Mouse (Mus musculus) MEL (cell line): ENCODE results near the gene Dock3. TPM values are rescaled to one million over a fixed set of nuclear protein-coding genes. Genes with fewer than 3 reads are reported as not detected.

ENCODE experiments used
- DNase-seq: peaks from one replicate; pipeline ENCODE4 v3.0.0; 2011; ENCODE audit warnings: low read depth, low spot score
- H3K27ac ChIP-seq: 2 replicates; pipeline ENCODE4 v1.5.1; 2012; ENCODE audit warnings: low read depth, mild to moderate bottlenecking, control low read depth, low read length, moderate library complexity; ENCODE audit not compliant: control insufficient read depth
- H3K27me3 ChIP-seq, 2 experiments: fragments of 150-350 bp in 1 of 2; sonication (generic) in 1 of 2; 2 replicates each; pipeline ENCODE4 v1.6.1; 2012; ENCODE audit warnings: low read length in 2 of 2, mild to moderate bottlenecking in 2 of 2, improper control_type of control experiment in 1 of 2, moderate library complexity in 1 of 2; ENCODE audit not compliant: insufficient read depth in 2 of 2, control insufficient read depth in 1 of 2
- H3K36me3 ChIP-seq, 2 experiments: 2 replicates each; pipeline ENCODE4 v1.6.1; 2012 to 2014; ENCODE audit warnings: low read length in 2 of 2, improper control_type of control experiment in 1 of 2, inconsistent platforms in 1 of 2, mild to moderate bottlenecking in 1 of 2; ENCODE audit not compliant: insufficient read depth in 2 of 2, control insufficient read depth in 1 of 2
- H3K4me1 ChIP-seq, 2 experiments: fragments of 150-350 bp in 1 of 2; sonication (generic) in 1 of 2; 2 replicates each; pipeline ENCODE4 v1.6.1; 2012; ENCODE audit warnings: low read length in 2 of 2, improper control_type of control experiment in 1 of 2, mild to moderate bottlenecking in 1 of 2; ENCODE audit not compliant: insufficient read depth in 2 of 2, control insufficient read depth in 1 of 2
- H3K4me3 ChIP-seq, 2 experiments: fragments of 150-350 bp in 1 of 2; sonication (generic) in 1 of 2; 2 replicates each; pipeline ENCODE4 v1.5.1; 2012; ENCODE audit warnings: low read depth in 2 of 2, low read length in 2 of 2, mild to moderate bottlenecking in 2 of 2, moderate library complexity in 2 of 2, control low read depth in 1 of 2, improper control_type of control experiment in 1 of 2; ENCODE audit not compliant: control insufficient read depth in 1 of 2, insufficient read depth in 1 of 2
- H3K79me2 ChIP-seq: 2 replicates; pipeline ENCODE4 v1.6.1; 2012; ENCODE audit warnings: mild to moderate bottlenecking, low read length, moderate library complexity; ENCODE audit not compliant: control insufficient read depth, poor library complexity, insufficient read depth
- H3K9ac ChIP-seq: 2 replicates; pipeline ENCODE4 v1.6.1; 2012; ENCODE audit warnings: low read depth, mild to moderate bottlenecking, control low read depth, low read length, moderate library complexity; ENCODE audit not compliant: control insufficient read depth, poor library complexity, severe bottlenecking
- H3K9me3 ChIP-seq: fragments of 150-350 bp; sonication (generic); replicated peaks from 2 replicates; pipeline ENCODE4 v1.6.1; 2012; ENCODE audit warnings: mild to moderate bottlenecking, low read length, improper control_type of control experiment, moderate library complexity; ENCODE audit not compliant: insufficient read depth
- CHD1 ChIP-seq: IDR thresholded peaks from 2 replicates; pipeline ENCODE4 v1.6.1; 2012; ENCODE audit warnings: low read depth, mild to moderate bottlenecking, inconsistent platforms, low read length, improper control_type of control experiment
- CTCF ChIP-seq, 3 experiments: IDR thresholded peaks in 2 of 3; conservative IDR thresholded peaks in 1 of 3; 2 replicates each; pipeline ENCODE4 v1.5.1; 2011 to 2012; ENCODE audit warnings: low read length in 3 of 3, low read depth in 2 of 3, mild to moderate bottlenecking in 2 of 3, improper control_type of control experiment in 1 of 3, inconsistent platforms in 1 of 3, mixed read lengths in 1 of 3, moderate library complexity in 1 of 3; ENCODE audit not compliant: control insufficient read depth in 1 of 3, insufficient read depth in 1 of 3, poor library complexity in 1 of 3, severe bottlenecking in 1 of 3
- ELF1 ChIP-seq: IDR thresholded peaks from 2 replicates; pipeline ENCODE4 v1.6.1; 2014; ENCODE audit warnings: low read depth, mild to moderate bottlenecking, inconsistent platforms, low read length, improper control_type of control experiment, moderate library complexity
- EP300 ChIP-seq, 2 experiments: IDR thresholded peaks; 2 replicates each; pipeline ENCODE4 v1.6.1; 2011; ENCODE audit warnings: improper control_type of control experiment in 2 of 2, low read length in 2 of 2, low read depth in 1 of 2, mild to moderate bottlenecking in 1 of 2
- GABPA ChIP-seq: IDR thresholded peaks from 2 replicates; pipeline ENCODE4 v1.6.1; 2012; ENCODE audit warnings: low read depth, mild to moderate bottlenecking, inconsistent platforms, low read length, improper control_type of control experiment, moderate library complexity
- GATA1 ChIP-seq: IDR thresholded peaks from 2 replicates; pipeline ENCODE4 v1.6.1; 2011; ENCODE audit warnings: low read depth, low read length, improper control_type of control experiment
- HCFC1 ChIP-seq: IDR thresholded peaks from 2 replicates; pipeline ENCODE4 v1.6.1; 2012; ENCODE audit warnings: low read depth, mild to moderate bottlenecking, inconsistent platforms, low read length, improper control_type of control experiment, moderate library complexity
- MAFK ChIP-seq: IDR thresholded peaks from 2 replicates; pipeline ENCODE4 v1.6.1; 2011; ENCODE audit warnings: low read depth, mild to moderate bottlenecking, low read length, improper control_type of control experiment, borderline replicate concordance
- MAX ChIP-seq: IDR thresholded peaks from 2 replicates; pipeline ENCODE4 v1.6.1; 2011; ENCODE audit warnings: low read length, improper control_type of control experiment
- MAZ ChIP-seq: IDR thresholded peaks from 2 replicates; pipeline ENCODE4 v1.6.1; 2012; ENCODE audit warnings: low read depth, mild to moderate bottlenecking, inconsistent platforms, low read length, improper control_type of control experiment
- MXI1 ChIP-seq: IDR thresholded peaks from 2 replicates; pipeline ENCODE4 v1.6.1; 2011; ENCODE audit warnings: mild to moderate bottlenecking, low read depth, low read length, improper control_type of control experiment
- NELFE ChIP-seq: IDR thresholded peaks from 2 replicates; pipeline ENCODE4 v1.6.1; 2011; ENCODE audit warnings: low read depth, low read length, improper control_type of control experiment
- NRF1 ChIP-seq: IDR thresholded peaks from 2 replicates; pipeline ENCODE4 v1.6.1; 2014; ENCODE audit warnings: low read depth, mild to moderate bottlenecking, inconsistent platforms, low read length, improper control_type of control experiment, moderate library complexity; ENCODE audit not compliant: poor library complexity, insufficient read depth, severe bottlenecking
- POLR2A ChIP-seq, 2 experiments: IDR thresholded peaks; 2 replicates each; pipeline ENCODE4 v1.6.1; 2011 to 2012; ENCODE audit warnings: low read length in 2 of 2, mild to moderate bottlenecking in 2 of 2, control low read depth in 1 of 2, improper control_type of control experiment in 1 of 2, low read depth in 1 of 2, moderate library complexity in 1 of 2; ENCODE audit not compliant: control insufficient read depth in 1 of 2, insufficient read depth in 1 of 2, poor library complexity in 1 of 2
- RAD21 ChIP-seq: IDR thresholded peaks from 2 replicates; pipeline ENCODE4 v1.6.1; 2011; ENCODE audit warnings: mild to moderate bottlenecking, low read depth, low read length, improper control_type of control experiment
- SMC3 ChIP-seq: IDR thresholded peaks from 2 replicates; pipeline ENCODE4 v1.6.1; 2011; ENCODE audit warnings: low read depth, low read length, improper control_type of control experiment
- TBP ChIP-seq: IDR thresholded peaks from 2 replicates; pipeline ENCODE4 v1.8.0; 2011; ENCODE audit warnings: low read depth, low read length, improper control_type of control experiment
- UBTF ChIP-seq: IDR thresholded peaks from 2 replicates; pipeline ENCODE4 v1.6.1; 2012; ENCODE audit warnings: low read depth, mild to moderate bottlenecking, inconsistent platforms, low read length, improper control_type of control experiment, moderate library complexity, borderline replicate concordance; ENCODE audit not compliant: insufficient read depth
- USF1 ChIP-seq: IDR thresholded peaks from 2 replicates; pipeline ENCODE4 v1.6.1; 2014; ENCODE audit warnings: low read depth, mild to moderate bottlenecking, inconsistent platforms, low read length, improper control_type of control experiment, moderate library complexity
- ZC3H11A ChIP-seq: IDR thresholded peaks from 2 replicates; pipeline ENCODE4 v1.6.1; 2012; ENCODE audit warnings: low read depth, mild to moderate bottlenecking, inconsistent platforms, low read length, improper control_type of control experiment
- polyA plus RNA-seq, 2 experiments: library from polyadenylated mRNA; stranded (reverse) in 1 of 2; unstranded in 1 of 2; fragments of >175 nt in 1 of 2; fragments of >200 nt in 1 of 2; gene quantifications; 2 replicates each; pipeline versions ENCODE4 v1.2.1 to v1.2.4; 2012; ENCODE audit warnings: low replicate concordance in 2 of 2, low read depth in 1 of 2; ENCODE audit not compliant: insufficient read length in 2 of 2, insufficient read depth in 1 of 2, missing spikeins in 1 of 2
- total RNA-seq: library from RNA; depleted of rRNA; stranded (reverse); fragments of 300-350 nt; gene quantifications from 2 replicates; pipeline ENCODE4 v1.2.3, GENCODE M21; 2012

Gene Dock3
- total and polyA plus RNA-seq, 3 experiments, result 0.03 to 0.08 TPM; not detected in 1

GRCm38 (mm10) chr9:107280322-107281027 is 48.8 kb upstream of the Dock3 start (continued):
- TF ChIP-seq SMC3 (no peak), MXI1 (peak; percentile 46; the same call in 1 of the 2 replicates), GABPA (no peak), HCFC1 (peak; percentile 47; the same call in 1 of the 2 replicates), USF1 (no peak), EP300 (IDR thresholded peaks at IDR 0.05; ENCODE audit: low read depth in 1 of 2, low read length in 2 of 2) (peak in 1 of 2 experiments; percentile 21; a peak in 1 of 4 replicates), MAX (no peak), RAD21 (no peak; the same call in 1 of the 2 replicates), ZC3H11A (no peak), GATA1 (no peak), CTCF (IDR thresholded peaks at IDR 0.05 in 2 of 3, conservative IDR thresholded peaks at IDR 0.05 in 1 of 3; ENCODE audit: control insufficient read depth in 1 of 3, insufficient read depth in 1 of 3, low read depth in 2 of 3, low read length in 3 of 3, poor library complexity in 1 of 3, severe bottlenecking in 1 of 3) (no peak), TBP (peak; percentile 40; the same call in 1 of the 2 replicates), MAFK (no peak)

- no peaks in the 10 kb centered on the region for H3K27me3 ChIP-seq
- H3K4me3 ChIP-seq, result peak overlapping the region; percentile 52 to 70
- H3K36me3 ChIP-seq, result peaks cover 0 to 15% of the 10 kb centered on the region in 2 experiments; a peak in 3 of 4 replicates
- H3K9ac ChIP-seq, result peak overlapping the region; percentile 60
- TF ChIP-seq UBTF (0 out of 2 replicates have a peak, but pooled peaks have one; percentile 58), ELF1 (no peak), CHD1 (no peak), NRF1 (no peak), CTCF (IDR thresholded peaks at IDR 0.05 in 2 of 3, conservative IDR thresholded peaks at IDR 0.05 in 1 of 3; ENCODE audit: control insufficient read depth in 1 of 3, insufficient read depth in 1 of 3, low read depth in 2 of 3, low read length in 3 of 3, poor library complexity in 1 of 3, severe bottlenecking in 1 of 3) (no peak), TBP (peak; percentile 85), POLR2A (IDR thresholded peaks at IDR 0.05; ENCODE audit: control insufficient read depth in 1 of 2, insufficient read depth in 1 of 2, low read depth in 1 of 2, low read length in 2 of 2, poor library complexity in 1 of 2) (peak in 1 of 2 experiments; percentile 53; a peak in 2 of 4 replicates), NELFE (0 out of 2 replicates have a peak, but pooled peaks have one; percentile 30), RAD21 (no peak), MAZ (0 out of 2 replicates have a peak, but pooled peaks have one; percentile 18)
- no peaks in the 10 kb centered on the region for H3K9me3 ChIP-seq
- H3K27ac ChIP-seq, result peak overlapping the region; percentile 86
- no peaks in the 10 kb centered on the region for H3K79me2 ChIP-seq
- H3K4me1 ChIP-seq, result peaks cover 13 to 28% of the 10 kb centered on the region in 2 experiments
- DNase-seq, result peak; percentile 80
Observed at GRCm38 (mm10) chr9:107279378-107280321, 47.9 kb upstream of the Dock3 start.
